Comparison of ENCODE assay signal across 26 mouse cellular contexts in genomic region chr2:171753502-171753901, GRCm38 (mm10).
DNase-seq lines count a peak whose midpoint lies in the region; ATAC-seq and TF ChIP-seq lines count a peak whose summit lies in the region.
"Had no signal": no experiment of that assay in that cellular context is flagged by ENCODE, and none has a peak within 500 bp of the region (broad histone marks: within the 10 kb centered on the region; RNA-seq: fewer than 3 reads in every experiment).

No protein-coding gene starts in this region.

- no peak for TF ChIP-seq CTCF in E14TG2a.4 (conservative IDR thresholded peaks at IDR 0.05; ENCODE audit: low read length)

- ATAC-seq in hindbrain, embryonic 11.5 days (ENCODE audit: low FRiP score): no peak
- ATAC-seq in hindbrain, embryonic 12.5 days (ENCODE audit: low FRiP score): no peak
- ATAC-seq: forebrain, embryonic 13.5 days; intestine, embryonic 16.5 days had no signal

- H3K4me3 ChIP-seq in hindbrain, embryonic 11.5 days (ENCODE audit: low read depth, low read length): no peak overlapping the region
- H3K4me3 ChIP-seq in hindbrain, embryonic 12.5 days: no peak overlapping the region
- peak overlapping the region; percentile 13; the same call in 1 of the 2 replicates for H3K4me3 ChIP-seq in E14TG2a.4 (replicated peaks; ENCODE audit: low read length)
- H3K4me3 ChIP-seq: forebrain, embryonic 13.5 days; heart, adult 2 months; heart, embryonic 12.5 days; limb, embryonic 10.5 days; limb, embryonic 15.5 days; neural tube, embryonic 13.5 days had no signal

- no peaks in the 10 kb centered on the region for H3K27me3 ChIP-seq in hindbrain, embryonic 11.5 days (ENCODE audit: control insufficient read depth, insufficient read depth, low read length)
- H3K27me3 ChIP-seq in hindbrain, embryonic 12.5 days: no peaks in the 10 kb centered on the region
- peaks cover 9% of the 10 kb centered on the region for H3K27me3 ChIP-seq in E14TG2a.4 (ENCODE audit: insufficient read depth, low read length)
- H3K27me3 ChIP-seq: forebrain, embryonic 13.5 days; heart, embryonic 12.5 days; limb, embryonic 15.5 days; neural tube, embryonic 13.5 days had no signal

- H3K4me2 ChIP-seq in hindbrain, embryonic 11.5 days (replicated peaks; ENCODE audit: low read depth, low read length): no peak overlapping the region
- H3K4me2 ChIP-seq in hindbrain, embryonic 12.5 days (replicated peaks): no peak overlapping the region
- H3K4me2 ChIP-seq: forebrain, embryonic 13.5 days; heart, embryonic 12.5 days; limb, embryonic 15.5 days; neural tube, embryonic 13.5 days had no signal

- peak; percentile 23 to 30 for DNase-seq in cerebellum, postnatal 10 days
- no peak for DNase-seq in cerebellum, adult 18-20 months
- peak; percentile 4 for DNase-seq in hindbrain, embryonic 11.5 days (ENCODE audit: low spot score)
- peak; percentile 14 for DNase-seq in WW6 (ENCODE audit: low read depth, low spot score)
- no peak for DNase-seq in heart, postnatal 25 days (ENCODE audit: low spot score)
- no peak for DNase-seq in liver
- DNase-seq: adrenal gland, postnatal 10 days; cerebellum, postnatal 36 days; heart, adult 2 months; kidney, adult 8-10 months; kidney, postnatal 10 days; layer of hippocampus, postnatal 36 days; lung, adult 2 months; lung, postnatal 10 days; right cerebral cortex, postnatal 4 days; thymus, postnatal 14 days had no signal

- intact Hi-C loops in heart, postnatal 25 days (cut with DNase I): no loop called here

- WGBS in hindbrain, embryonic 11.5 days: 79% methylated on average over 9 of the region's 9 CpGs
- 74% methylated on average over 9 of the region's 9 CpGs for WGBS in hindbrain, embryonic 12.5 days

- no peak overlapping the region for H3K27ac ChIP-seq in hindbrain, embryonic 11.5 days (ENCODE audit: low read depth, low read length)
- no peak overlapping the region for H3K27ac ChIP-seq in hindbrain, embryonic 12.5 days
- H3K27ac ChIP-seq: forebrain, embryonic 13.5 days; heart, adult 2 months; limb, embryonic 10.5 days; limb, embryonic 15.5 days; liver, embryonic 14.5 days; macrophage; neural tube, embryonic 13.5 days had no signal

- H3K9ac ChIP-seq in hindbrain, embryonic 11.5 days (ENCODE audit: low read depth, low read length): no peak overlapping the region
- no peak overlapping the region for H3K9ac ChIP-seq in hindbrain, embryonic 12.5 days
- H3K9ac ChIP-seq: forebrain, embryonic 13.5 days; heart, embryonic 12.5 days; limb, embryonic 15.5 days; liver, embryonic 14.5 days; neural tube, embryonic 13.5 days had no signal

- no peaks in the 10 kb centered on the region for H3K36me3 ChIP-seq in hindbrain, embryonic 11.5 days (ENCODE audit: control insufficient read depth, insufficient read depth, low read length)
- H3K36me3 ChIP-seq in hindbrain, embryonic 12.5 days: no peaks in the 10 kb centered on the region
- no peaks in the 10 kb centered on the region for H3K36me3 ChIP-seq in E14TG2a.4 (ENCODE audit: insufficient read depth, low read length)
- H3K36me3 ChIP-seq: heart, embryonic 12.5 days; limb, embryonic 10.5 days; limb, embryonic 15.5 days; neural tube, embryonic 13.5 days had no signal

- H3K4me1 ChIP-seq in hindbrain, embryonic 11.5 days (replicated peaks; ENCODE audit: control insufficient read depth, insufficient read depth, low read length): no peaks in the 10 kb centered on the region
- H3K4me1 ChIP-seq in hindbrain, embryonic 12.5 days: no peaks in the 10 kb centered on the region
- H3K4me1 ChIP-seq in E14TG2a.4 (replicated peaks; ENCODE audit: low read depth, low read length): peaks cover 23% of the 10 kb centered on the region
- H3K4me1 ChIP-seq: forebrain, embryonic 13.5 days; limb, embryonic 15.5 days; neural tube, embryonic 13.5 days had no signal

- no peaks in the 10 kb centered on the region for H3K9me3 ChIP-seq in hindbrain, embryonic 11.5 days (ENCODE audit: control insufficient read depth, low read length)
- H3K9me3 ChIP-seq in hindbrain, embryonic 12.5 days (replicated peaks): no peaks in the 10 kb centered on the region
- no peaks in the 10 kb centered on the region for H3K9me3 ChIP-seq in E14TG2a.4 (ENCODE audit: low read length)
- H3K9me3 ChIP-seq: forebrain, embryonic 13.5 days; heart, embryonic 12.5 days; limb, embryonic 10.5 days; limb, embryonic 15.5 days; neural tube, embryonic 13.5 days had no signal

Comparison
In these comparisons a context has a peak if more than half of its experiments do, and no peak if none do; other contexts are left out.
1. DNase-seq: peak in cerebellum, postnatal 10 days (2 of 2), hindbrain, embryonic 11.5 days (single experiment) and WW6 (single experiment); none in cerebellum, adult 18-20 months (0 of 2), heart, postnatal 25 days (single experiment) and liver (single experiment).